Mouse (Mus musculus): ENCODE data around the gene Gm17509. TPM values are rescaled to one million over a fixed set of nuclear protein-coding genes. Genes with fewer than 3 reads are reported as not detected.

Gm17509 gene
- polyA plus RNA-seq, 1 experiment from 2014 or later, result 0.03 TPM

GRCm38 (mm10) chr13:117225561-117225960 is 4.7 kb upstream of the Gm17509 start:
- Histone ChIP-seq H3K27me3 (peaks cover 21% of the 10 kb centered on the region), H3K9ac (no peak overlapping the region), H3K27ac (replicated peaks) (no peak overlapping the region), H3K4me1 (replicated peaks) (0 out of 2 replicates have a peak, but pooled peaks cover 4% of the 10 kb centered on the region), H3K9me3 (replicated peaks) (no peaks in the 10 kb centered on the region), H3K36me3 (replicated peaks) (no peaks in the 10 kb centered on the region), H3K4me2 (no peak overlapping the region), H3K4me3 (replicated peaks) (no peak overlapping the region)
- 39% methylated on average over 6 of the region's 6 CpGs for WGBS (ENCODE audit: insufficient replicate concordance)
- no peak for ATAC-seq (ENCODE audit: insufficient read depth)

- no peaks in the 10 kb centered on the region for H3K9me3 ChIP-seq (replicated peaks)
- H3K36me3 ChIP-seq (replicated peaks), result no peaks in the 10 kb centered on the region
- H3K27ac ChIP-seq (replicated peaks), result no peak overlapping the region
- no peak overlapping the region for H3K9ac ChIP-seq
- 0 out of 2 replicates have a peak, but pooled peaks cover 4% of the 10 kb centered on the region for H3K4me1 ChIP-seq (replicated peaks)
- H3K4me2 ChIP-seq, result no peak overlapping the region
- no peak overlapping the region for H3K4me3 ChIP-seq (replicated peaks)
- WGBS (ENCODE audit: insufficient replicate concordance), result 49% methylated on average over 2 of the region's 2 CpGs
- peaks cover 28% of the 10 kb centered on the region for H3K27me3 ChIP-seq
- ATAC-seq (ENCODE audit: insufficient read depth), result no peak
Observed at GRCm38 (mm10) chr13:117224901-117225300, 4.0 kb upstream of the Gm17509 start.

DNA sequence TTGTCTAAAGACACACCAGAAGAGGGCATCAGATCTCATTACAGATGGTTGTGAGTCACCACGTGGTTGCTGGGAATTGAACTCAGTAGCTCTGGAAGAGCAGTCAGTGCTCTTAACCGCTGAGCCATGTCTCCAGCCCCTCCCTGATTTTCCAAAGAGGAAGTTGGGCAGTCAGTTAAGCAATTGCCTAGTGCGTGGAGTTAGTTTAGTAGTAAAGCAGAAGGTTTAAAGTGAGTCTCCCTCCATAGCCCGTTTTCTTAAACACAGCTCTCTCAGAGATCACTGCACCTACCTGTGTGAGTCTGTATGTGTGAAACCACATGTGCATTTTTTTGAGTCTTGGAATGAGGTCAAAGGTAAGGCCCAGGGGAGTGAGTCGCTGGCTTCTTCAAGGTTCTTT is 2.2 kb upstream of the Gm17509 start:
- Histone ChIP-seq H3K36me3 (replicated peaks) (no peaks in the 10 kb centered on the region), H3K4me1 (replicated peaks) (0 out of 2 replicates have a peak, but pooled peaks cover 4% of the 10 kb centered on the region), H3K9ac (no peak overlapping the region), H3K27ac (replicated peaks) (no peak overlapping the region), H3K9me3 (replicated peaks) (no peaks in the 10 kb centered on the region), H3K27me3 (peaks cover 40% of the 10 kb centered on the region), H3K4me2 (no peak overlapping the region), H3K4me3 (replicated peaks) (no peak overlapping the region)
- WGBS (ENCODE audit: insufficient replicate concordance), result 19% methylated on average over 5 of the region's 5 CpGs
- ATAC-seq (ENCODE audit: insufficient read depth), result no peak

GRCm38 (mm10) chr13:117219871-117220500 is 889 bp downstream of the Gm17509 start:
- H3K27me3 ChIP-seq, result peaks cover 40% of the 10 kb centered on the region
- H3K9me3 ChIP-seq (replicated peaks), result no peaks in the 10 kb centered on the region
- no peaks in the 10 kb centered on the region for H3K36me3 ChIP-seq (replicated peaks)
- peaks cover 8% of the 10 kb centered on the region; the same call in 1 of the 2 replicates for H3K4me1 ChIP-seq (replicated peaks)
- 15% methylated on average over 16 of the region's 16 CpGs for WGBS (ENCODE audit: insufficient replicate concordance)
- H3K9ac ChIP-seq, result no peak overlapping the region
- peak overlapping the region; percentile 56 for H3K4me3 ChIP-seq (replicated peaks)
- no peak overlapping the region for H3K27ac ChIP-seq (replicated peaks)
- peak; percentile 19; the same call in 1 of the 2 replicates for ATAC-seq (ENCODE audit: insufficient read depth)
- H3K4me2 ChIP-seq, result peak overlapping the region; percentile 61

DNA sequence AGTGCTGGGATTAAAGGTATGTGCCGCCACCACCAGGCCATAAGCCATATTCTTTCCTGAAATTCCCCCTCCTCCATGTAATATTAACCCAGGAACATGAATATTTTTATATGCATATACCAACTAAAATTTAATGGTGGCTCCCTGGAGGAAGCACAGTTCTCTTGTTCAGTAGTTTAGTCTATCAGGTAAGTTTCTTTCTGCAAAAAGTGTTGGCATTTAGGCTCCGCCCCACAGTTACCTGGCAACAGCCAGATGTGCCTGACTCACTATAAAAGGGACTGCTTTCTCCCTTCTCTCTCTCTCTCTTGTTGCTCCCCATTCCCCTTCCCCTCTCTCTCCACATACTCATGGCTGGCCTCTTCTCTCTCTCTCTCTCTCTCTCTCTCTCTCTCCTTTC is 2.8 kb downstream of the Gm17509 start:
- no peak overlapping the region for H3K27ac ChIP-seq (replicated peaks)
- H3K9me3 ChIP-seq (replicated peaks), result no peaks in the 10 kb centered on the region
- no peak overlapping the region for H3K4me3 ChIP-seq (replicated peaks)
- peaks cover 40% of the 10 kb centered on the region for H3K27me3 ChIP-seq
- no peak for ATAC-seq (ENCODE audit: insufficient read depth)
- 56% methylated on average over 2 of the region's 2 CpGs for WGBS (ENCODE audit: insufficient replicate concordance)
- peaks cover 8% of the 10 kb centered on the region; the same call in 1 of the 2 replicates for H3K4me1 ChIP-seq (replicated peaks)
- H3K9ac ChIP-seq, result no peak overlapping the region
- H3K4me2 ChIP-seq, result no peak overlapping the region
- no peaks in the 10 kb centered on the region for H3K36me3 ChIP-seq (replicated peaks)

- no peak overlapping the region for H3K4me3 ChIP-seq (replicated peaks)
- H3K9me3 ChIP-seq (replicated peaks), result no peaks in the 10 kb centered on the region
- H3K27ac ChIP-seq (replicated peaks), result no peak overlapping the region
- no peak overlapping the region for H3K4me2 ChIP-seq
- no peak for ATAC-seq (ENCODE audit: insufficient read depth)
- WGBS (ENCODE audit: insufficient replicate concordance), result 40% methylated on average over 11 of the region's 11 CpGs
- H3K9ac ChIP-seq, result no peak overlapping the region
- no peaks in the 10 kb centered on the region for H3K36me3 ChIP-seq (replicated peaks)
- H3K27me3 ChIP-seq, result peaks cover 40% of the 10 kb centered on the region
- H3K4me1 ChIP-seq (replicated peaks), result peaks cover 8% of the 10 kb centered on the region; the same call in 1 of the 2 replicates
Observed at GRCm38 (mm10) chr13:117217621-117218020, 3.3 kb downstream of the Gm17509 start.

GRCm38 (mm10) chr13:117216752-117217363 is 4.0 kb downstream of the Gm17509 start:
- Histone ChIP-seq H3K36me3 (replicated peaks) (no peaks in the 10 kb centered on the region), H3K27ac (replicated peaks) (no peak overlapping the region), H3K27me3 (peaks cover 32% of the 10 kb centered on the region), H3K4me3 (replicated peaks) (no peak overlapping the region), H3K9me3 (replicated peaks) (no peaks in the 10 kb centered on the region), H3K9ac (no peak overlapping the region), H3K4me1 (replicated peaks) (peaks cover 8% of the 10 kb centered on the region; the same call in 1 of the 2 replicates), H3K4me2 (no peak overlapping the region)
- WGBS (ENCODE audit: insufficient replicate concordance), result 28% methylated on average over 9 of the region's 9 CpGs
- no peak for ATAC-seq (ENCODE audit: insufficient read depth)

DNA sequence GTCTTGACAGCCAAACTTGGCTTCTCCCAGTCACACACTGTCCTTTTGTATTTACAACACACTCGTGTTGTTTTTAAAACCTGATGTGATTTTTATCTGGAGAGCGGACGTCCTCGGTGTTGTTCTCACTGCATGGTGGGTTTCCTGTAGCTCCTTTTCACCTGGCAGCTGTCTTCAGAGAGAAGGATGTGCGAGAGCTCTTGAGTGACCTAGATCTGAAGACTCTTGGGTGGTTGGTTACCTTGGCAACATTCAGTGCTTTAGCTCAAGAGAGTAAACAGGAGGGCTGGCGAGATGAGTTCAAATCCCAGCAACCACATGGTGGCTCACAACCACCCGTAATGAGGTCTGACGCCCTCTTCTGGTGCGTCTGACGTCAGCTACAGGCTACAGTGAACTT is 4.7 kb downstream of the Gm17509 start:
- ATAC-seq (ENCODE audit: insufficient read depth), result no peak
- H3K36me3 ChIP-seq (replicated peaks), result no peaks in the 10 kb centered on the region
- no peak overlapping the region for H3K4me2 ChIP-seq
- no peaks in the 10 kb centered on the region for H3K9me3 ChIP-seq (replicated peaks)
- peaks cover 7% of the 10 kb centered on the region; the same call in 1 of the 2 replicates for H3K4me1 ChIP-seq (replicated peaks)
- no peak overlapping the region for H3K9ac ChIP-seq
- H3K27ac ChIP-seq (replicated peaks), result no peak overlapping the region
- peaks cover 25% of the 10 kb centered on the region for H3K27me3 ChIP-seq
- 29% methylated on average over 10 of the region's 10 CpGs for WGBS (ENCODE audit: insufficient replicate concordance)
- H3K4me3 ChIP-seq (replicated peaks), result no peak overlapping the region

- Histone ChIP-seq H3K4me2 (no peak overlapping the region), H3K9ac (no peak overlapping the region), H3K27me3 (peaks cover 18% of the 10 kb centered on the region), H3K27ac (replicated peaks) (no peak overlapping the region), H3K4me1 (replicated peaks) (peaks cover 4% of the 10 kb centered on the region; the same call in 1 of the 2 replicates), H3K4me3 (replicated peaks) (no peak overlapping the region), H3K9me3 (replicated peaks) (no peaks in the 10 kb centered on the region), H3K36me3 (replicated peaks) (no peaks in the 10 kb centered on the region)
- no peak for ATAC-seq (ENCODE audit: insufficient read depth)
- 40% methylated on average over 10 of the region's 10 CpGs for WGBS (ENCODE audit: insufficient replicate concordance)
Observed at GRCm38 (mm10) chr13:117215481-117215880, 5.4 kb downstream of the Gm17509 start.

DNA sequence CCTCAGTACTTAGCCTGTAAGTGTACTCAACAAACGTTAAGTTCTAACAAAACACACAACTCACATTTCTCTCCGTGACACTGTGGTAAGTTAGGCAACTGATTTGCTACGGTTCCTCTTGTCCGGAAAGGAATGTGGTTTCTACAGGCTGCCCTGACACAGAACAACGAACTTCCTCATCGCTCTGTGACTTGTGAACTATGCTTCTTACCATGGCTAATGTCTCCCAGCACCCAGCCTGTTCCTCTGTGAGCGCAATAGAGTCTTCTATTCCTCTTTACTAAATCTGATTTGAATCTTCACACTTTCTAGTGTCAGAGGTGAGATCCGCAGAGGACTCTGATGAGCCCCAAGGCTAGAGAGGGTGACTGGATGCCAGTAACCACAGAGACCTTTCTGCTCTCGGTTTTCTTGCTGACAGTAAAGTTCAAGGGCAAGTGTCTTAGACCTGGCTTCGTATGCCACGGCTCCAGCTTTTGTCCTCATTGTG is 9.4 kb downstream of the Gm17509 start:
- H3K9ac ChIP-seq, result no peak overlapping the region
- H3K4me1 ChIP-seq (replicated peaks), result no peaks in the 10 kb centered on the region
- H3K27me3 ChIP-seq, result no peaks in the 10 kb centered on the region
- no peaks in the 10 kb centered on the region for H3K36me3 ChIP-seq (replicated peaks)
- 10% methylated on average over 11 of the region's 11 CpGs for WGBS (ENCODE audit: insufficient replicate concordance)
- peak; percentile 25; the same call in 1 of the 2 replicates for ATAC-seq (ENCODE audit: insufficient read depth)
- H3K9me3 ChIP-seq (replicated peaks), result no peaks in the 10 kb centered on the region
- H3K4me2 ChIP-seq, result no peak overlapping the region; the same call in 1 of the 2 replicates
- H3K27ac ChIP-seq (replicated peaks), result no peak overlapping the region
- no peak overlapping the region for H3K4me3 ChIP-seq (replicated peaks)

GRCm38 (mm10) chr13:117208236-117208635 is 12.6 kb downstream of the Gm17509 start, which contains the start of gene Emb:
Emb (plus strand) TSS chr13:117208536.
- no peak for ATAC-seq (ENCODE audit: insufficient read depth)
- no peaks in the 10 kb centered on the region for H3K9me3 ChIP-seq (replicated peaks)
- no peaks in the 10 kb centered on the region for H3K27me3 ChIP-seq
- no peak within 1 kb of the TSS for H3K4me2 ChIP-seq
- 34% methylated on average over 6 of the region's 6 CpGs for WGBS (ENCODE audit: insufficient replicate concordance)
- H3K9ac ChIP-seq, result no peak within 1 kb of the TSS
- H3K27ac ChIP-seq (replicated peaks), result no peak within 1 kb of the TSS
- no peaks in the 10 kb centered on the region for H3K36me3 ChIP-seq (replicated peaks)
- no peak within 1 kb of the TSS for H3K4me3 ChIP-seq (replicated peaks)
- no peaks in the 10 kb centered on the region for H3K4me1 ChIP-seq (replicated peaks)

Measured in liver, embryonic 15.5 days (tissue).